Mouse (Mus musculus): ENCODE data around the gene Gpr31b.
A peak's percentile ranks its signal among the peaks of the same experiment; 100 is the strongest.
"Not testable (repeated sequence)": the region's sequence is repeated elsewhere in the genome, so short reads cannot be mapped to it uniquely, and the experiment has no call there.

Gene Gpr31b

GRCm38 (mm10) chr17:13052124-13052813 lies at the start of gene Gpr31b:
TSS of gene Gpr31b (minus strand) at chr17:13052296.
- DNase-seq (ENCODE audit: low read depth), result not testable (repeated sequence)

GRCm38 (mm10) chr17:13092960-13093359 lies 40.9 kb upstream of the Gpr31b start:
- DNase-seq (ENCODE audit: low read depth), result not testable (repeated sequence)

- DNase-seq (ENCODE audit: low read depth), result not testable (repeated sequence)
These were observed 40.1 kb upstream of the Gpr31b start for GRCm38 (mm10) chr17:13092100-13092764.

- not testable (repeated sequence) for DNase-seq (ENCODE audit: low read depth)
These were observed 39.4 kb upstream of the Gpr31b start for GRCm38 (mm10) chr17:13091510-13091909.

- DNase-seq (ENCODE audit: low read depth), result not testable (repeated sequence)
These were observed 17.1 kb upstream of the Gpr31b start for GRCm38 (mm10) chr17:13069227-13069626.

- not testable (repeated sequence) for DNase-seq (ENCODE audit: low read depth)
These were observed 15.8 kb upstream of the Gpr31b start for GRCm38 (mm10) chr17:13067864-13068385.

GRCm38 (mm10) chr17:13062882-13063281 lies 10.8 kb upstream of the Gpr31b start:
- not testable (repeated sequence) for DNase-seq (ENCODE audit: low read depth)

GRCm38 (mm10) chr17:13060804-13061203 lies 8.7 kb upstream of the Gpr31b start, which contains the start of gene Tcp10b:
TSS of gene Tcp10b (plus strand) at chr17:13061104.
- DNase-seq (ENCODE audit: low read depth), result not testable (repeated sequence)

GRCm38 (mm10) chr17:13043846-13044673 lies 8.0 kb downstream of the Gpr31b start:
- DNase-seq (ENCODE audit: low read depth), result peak; percentile 55

- DNase-seq (ENCODE audit: low read depth), result not testable (repeated sequence)
These were observed 15.4 kb downstream of the Gpr31b start for GRCm38 (mm10) chr17:13036627-13037192.

- no peak for DNase-seq (ENCODE audit: low read depth)
These were observed 38.8 kb downstream of the Gpr31b start for GRCm38 (mm10) chr17:13013316-13013715.

GRCm38 (mm10) chr17:13009887-13010286 lies 42.2 kb downstream of the Gpr31b start:
- DNase-seq (ENCODE audit: low read depth), result peak; percentile 78

- DNase-seq (ENCODE audit: low read depth), result no peak
These were observed 43.6 kb downstream of the Gpr31b start for GRCm38 (mm10) chr17:13008528-13008927.

- peak; percentile 93 for DNase-seq (ENCODE audit: low read depth)
These were observed 44.2 kb downstream of the Gpr31b start for GRCm38 (mm10) chr17:13007730-13008425.

GRCm38 (mm10) chr17:13006984-13007383 lies 45.1 kb downstream of the Gpr31b start:
- no peak for DNase-seq (ENCODE audit: low read depth)

- DNase-seq (ENCODE audit: low read depth), result not testable (repeated sequence)
These were observed 45.5 kb downstream of the Gpr31b start, which contains the start of gene Sod2 for GRCm38 (mm10) chr17:13006546-13006945. TSS of gene Sod2 (plus strand) at chr17:13006846.

GRCm38 (mm10) chr17:13004436-13004835 lies 47.7 kb downstream of the Gpr31b start:
- DNase-seq (ENCODE audit: low read depth), result not testable (repeated sequence)

- not testable (repeated sequence) for DNase-seq (ENCODE audit: low read depth)
These were observed 49.9 kb downstream of the Gpr31b start for GRCm38 (mm10) chr17:13002243-13002642.

Measured in naive thymus-derived CD4-positive, alpha-beta T cell, adult 2 months (primary cell).